Mouse (Mus musculus): ENCODE measurements around the gene Syt15. TPM values are rescaled to one million over a fixed set of nuclear protein-coding genes. Genes with fewer than 3 reads are reported as not detected.

Gene Syt15
- polyA plus RNA-seq (2014; fragmentation: Illumina TruSeq; extraction: RNeasy Lipid Tissue Mini Kit (QIAGEN cat#74804)) = 1.9 TPM

DNA sequence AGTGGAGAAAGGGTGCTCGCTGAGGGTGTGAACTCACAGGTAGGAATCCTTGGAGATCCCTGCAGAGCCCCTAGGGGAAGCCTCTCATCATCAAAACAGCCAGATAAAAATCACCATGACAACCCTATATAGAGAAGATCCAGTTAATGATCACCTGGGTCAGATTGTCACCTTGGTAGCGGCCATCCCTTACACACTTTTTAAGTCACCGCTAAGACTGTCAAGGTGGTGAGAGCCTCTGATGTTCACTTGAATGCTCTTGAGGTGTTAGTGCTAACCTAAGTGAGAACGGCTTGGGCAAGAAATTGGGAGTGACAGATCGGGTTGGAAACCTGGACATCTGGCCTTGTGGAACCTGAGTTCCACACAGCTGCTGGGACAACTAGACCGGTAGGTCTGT lies at the start of gene Syt15:
Gene Syt15, plus strand, starts transcription at position 301 of the 400 bp plus-strand sequence.

DNA sequence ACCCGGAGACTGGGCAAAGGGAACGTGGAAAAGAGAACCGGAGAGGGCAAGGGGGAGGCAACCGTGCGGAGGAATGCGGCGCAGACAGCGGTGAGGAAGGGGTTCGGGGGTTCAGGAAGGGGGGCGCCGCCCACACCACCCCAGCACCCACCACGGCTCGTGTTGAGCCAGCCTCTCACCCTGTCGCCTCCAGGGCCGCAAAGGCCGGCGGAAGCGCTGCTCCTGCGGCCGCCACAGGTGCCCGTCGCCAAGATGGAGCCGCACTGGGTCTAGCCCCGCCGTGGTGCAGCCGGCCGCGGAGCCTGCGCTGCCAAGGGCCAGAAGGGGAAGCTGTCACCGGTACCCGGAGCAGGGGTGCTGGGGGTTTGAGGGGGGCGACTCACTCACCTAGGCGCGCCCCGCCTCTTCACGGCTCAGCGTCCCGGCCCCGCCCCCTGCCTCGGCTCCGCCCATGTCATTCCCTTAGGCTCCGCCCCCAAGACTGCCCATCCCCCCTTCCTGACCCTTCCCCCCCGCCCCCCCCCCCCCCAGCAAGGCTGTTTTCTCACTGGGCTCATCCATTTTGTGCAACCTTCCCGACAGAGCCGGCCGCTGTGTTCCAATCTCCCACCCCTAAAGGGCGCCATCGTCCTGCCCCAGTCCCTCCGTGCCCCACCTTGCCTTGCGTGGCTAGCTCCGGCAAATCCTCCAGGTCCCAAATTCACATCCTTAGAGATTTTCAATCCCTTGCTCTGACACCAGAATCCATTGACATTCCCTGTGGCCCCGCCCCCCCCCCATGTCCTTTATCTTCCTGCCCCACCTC lies 18.0 kb upstream of the Syt15 start, which contains the start of gene Gprin2:
Gene Gprin2, minus strand, starts transcription at position 423 of the 805 bp plus-strand sequence.

Other genes starting within 250 kb of the Syt15 start
- not detected for gene Zfp488, start 240.8 kb upstream of the Syt15 start, polyA plus RNA-seq (2014; fragmentation: Illumina TruSeq; extraction: RNeasy Lipid Tissue Mini Kit (QIAGEN cat#74804))
- gene Gm30083, start 204.4 kb upstream of the Syt15 start, polyA plus RNA-seq (2014; fragmentation: Illumina TruSeq; extraction: RNeasy Lipid Tissue Mini Kit (QIAGEN cat#74804)) = not detected
- not detected for gene Gm5460, start 202.8 kb upstream of the Syt15 start, polyA plus RNA-seq (2014; fragmentation: Illumina TruSeq; extraction: RNeasy Lipid Tissue Mini Kit (QIAGEN cat#74804))
- gene Antxrl, start 166.9 kb upstream of the Syt15 start, polyA plus RNA-seq (2014; fragmentation: Illumina TruSeq; extraction: RNeasy Lipid Tissue Mini Kit (QIAGEN cat#74804)) = not detected
- gene Anxa8, start 133.6 kb upstream of the Syt15 start, polyA plus RNA-seq (2014; fragmentation: Illumina TruSeq; extraction: RNeasy Lipid Tissue Mini Kit (QIAGEN cat#74804)) = 3.6 TPM
- gene A630023A22Rik, start 116.8 kb upstream of the Syt15 start, polyA plus RNA-seq (2014; fragmentation: Illumina TruSeq; extraction: RNeasy Lipid Tissue Mini Kit (QIAGEN cat#74804)) = not detected
- not detected for gene Npy4r, start 67.1 kb upstream of the Syt15 start, polyA plus RNA-seq (2014; fragmentation: Illumina TruSeq; extraction: RNeasy Lipid Tissue Mini Kit (QIAGEN cat#74804))
- gene Gprin2, start 17.9 kb upstream of the Syt15 start, polyA plus RNA-seq (2014; fragmentation: Illumina TruSeq; extraction: RNeasy Lipid Tissue Mini Kit (QIAGEN cat#74804)) = 0.48 TPM
- 24.2 TPM for gene Shld2, start 90.9 kb downstream of the Syt15 start, polyA plus RNA-seq (2014; fragmentation: Illumina TruSeq; extraction: RNeasy Lipid Tissue Mini Kit (QIAGEN cat#74804))
- gene Glud1, start 91.1 kb downstream of the Syt15 start, polyA plus RNA-seq (2014; fragmentation: Illumina TruSeq; extraction: RNeasy Lipid Tissue Mini Kit (QIAGEN cat#74804)) = 207 TPM
- gene Fam25c, start 135.8 kb downstream of the Syt15 start, polyA plus RNA-seq (2014; fragmentation: Illumina TruSeq; extraction: RNeasy Lipid Tissue Mini Kit (QIAGEN cat#74804)) = not detected
- not detected for gene Sncg, start 155.2 kb downstream of the Syt15 start, polyA plus RNA-seq (2014; fragmentation: Illumina TruSeq; extraction: RNeasy Lipid Tissue Mini Kit (QIAGEN cat#74804))
- gene Mmrn2, start 155.9 kb downstream of the Syt15 start, polyA plus RNA-seq (2014; fragmentation: Illumina TruSeq; extraction: RNeasy Lipid Tissue Mini Kit (QIAGEN cat#74804)) = 10.0 TPM

Data from ovary, adult 10 weeks (tissue).